Mouse (Mus musculus): ENCODE data around the gene Serinc2. TPM values are rescaled to one million over a fixed set of nuclear protein-coding genes. Genes with fewer than 3 reads are reported as not detected.

Gene Serinc2
- polyA plus RNA-seq, 1 experiment = 87.7 TPM

Other genes starting within 250 kb of the Serinc2 start
- gene Col16a1, start 231.4 kb downstream of the Serinc2 start, polyA plus RNA-seq (2012; rRNA removed) = 97.7 and 118 TPM in 2 replicates
- 73.2 and 82.1 TPM in 2 replicates for gene Pef1, start 176.6 kb downstream of the Serinc2 start, polyA plus RNA-seq (2012; rRNA removed)
- gene Hcrtr1, start 139.8 kb downstream of the Serinc2 start, polyA plus RNA-seq (2012; rRNA removed) = 18.8 and 20.0 TPM in 2 replicates
- 514 and 535 TPM in 2 replicates for gene Tinagl1, start 104.1 kb downstream of the Serinc2 start, polyA plus RNA-seq (2012; rRNA removed)
- not detected in 2 replicates for gene Gm853, start 56.8 kb downstream of the Serinc2 start, polyA plus RNA-seq (2012; rRNA removed)
- 22.5 and 23.1 TPM in 2 replicates for gene Fabp3, start 29.4 kb upstream of the Serinc2 start, polyA plus RNA-seq (2012; rRNA removed)
- 0.21 and 1.1 TPM in 2 replicates for gene Gm10570, start 29.5 kb upstream of the Serinc2 start, polyA plus RNA-seq (2012; rRNA removed)
- gene Zcchc17, start 80.7 kb upstream of the Serinc2 start, polyA plus RNA-seq (2012; rRNA removed) = 24.7 and 34.3 TPM in 2 replicates
- 30.7 and 35.2 TPM in 2 replicates for gene Snrnp40, start 80.9 kb upstream of the Serinc2 start, polyA plus RNA-seq (2012; rRNA removed)

Measured in urinary bladder, adult 2 months (tissue).